Mouse (Mus musculus): ENCODE data around the gene Abhd6.

The Abhd6 gene

DNA sequence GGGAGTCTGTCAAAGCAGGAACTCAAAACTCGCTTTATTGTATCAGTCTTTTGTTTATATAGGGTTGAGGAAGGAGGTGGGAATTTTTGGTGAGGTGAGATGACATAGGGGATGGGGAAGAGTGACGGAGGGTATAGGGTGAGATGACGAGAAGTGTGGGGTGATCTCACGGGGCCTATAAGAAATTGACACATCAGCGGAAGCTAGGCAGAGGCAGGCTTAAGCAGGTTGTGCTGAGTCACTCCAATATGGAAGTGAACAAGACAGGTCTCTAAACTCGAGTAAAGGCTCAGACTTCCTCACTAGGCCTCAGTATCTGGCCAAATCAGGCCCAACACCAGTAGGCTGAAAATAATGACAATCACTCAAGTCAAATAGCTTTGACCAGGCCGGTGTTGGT, 57.2 kb downstream of the Abhd6 start:
- DNase-seq (ENCODE audit: low read depth, low spot score) = no peak

DNA sequence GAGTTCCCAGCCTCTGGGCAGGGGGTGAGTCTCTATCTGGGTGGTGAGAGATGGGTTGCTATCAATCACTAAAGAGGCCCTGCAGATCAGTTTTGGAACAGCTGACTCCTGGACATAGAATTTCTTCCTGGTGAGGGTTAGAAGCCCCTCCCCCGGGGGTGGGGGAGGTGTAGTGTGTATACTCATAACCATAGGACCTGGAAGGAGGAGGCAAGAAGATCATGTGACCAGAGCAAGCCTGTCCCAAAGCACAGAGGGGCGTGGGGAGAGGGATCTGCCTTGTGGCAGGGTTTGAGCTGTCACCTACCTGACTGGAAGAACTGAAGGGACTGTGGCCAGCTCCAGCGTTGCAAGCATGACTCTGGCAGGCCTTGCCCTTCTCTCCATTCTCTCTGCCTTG, 59.4 kb downstream of the Abhd6 start:
- no peak for DNase-seq (ENCODE audit: low read depth, low spot score)

DNA sequence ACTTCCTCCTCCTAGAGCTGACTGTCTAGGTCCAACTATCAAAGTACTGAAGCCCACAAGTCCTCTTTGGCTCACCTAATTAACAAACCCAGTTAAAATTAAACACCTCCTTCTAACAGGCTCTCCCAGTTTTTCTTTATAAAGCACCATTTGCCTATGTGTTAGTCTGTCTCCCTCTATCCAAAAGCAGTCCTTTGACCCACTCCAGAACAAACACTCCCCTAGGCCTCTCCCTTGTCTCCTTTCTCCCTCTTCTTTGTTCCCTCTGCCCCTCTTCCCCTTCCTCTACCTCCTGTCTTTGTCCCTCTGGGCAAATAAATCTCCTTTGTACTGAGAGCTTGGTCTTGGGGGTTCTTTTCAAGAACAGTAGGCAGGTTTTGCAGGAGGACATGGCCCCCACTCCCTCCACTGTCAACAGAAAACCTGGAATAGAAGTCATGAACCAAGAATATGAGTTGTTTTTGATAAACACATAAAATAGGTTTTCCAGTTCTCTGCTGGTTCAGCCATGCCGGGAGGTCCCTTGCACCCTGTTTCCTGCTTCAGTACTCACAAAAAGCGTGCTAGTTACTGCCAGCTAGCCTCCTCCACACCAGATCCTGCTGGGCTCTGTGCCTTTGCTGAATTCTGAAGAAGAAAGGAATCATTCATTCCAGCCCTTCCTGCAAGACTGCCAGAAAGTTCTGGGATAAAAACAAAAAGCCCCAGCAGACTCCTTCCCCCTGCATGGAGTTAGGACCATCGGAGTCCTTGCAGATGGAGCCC, 60.0 kb downstream of the Abhd6 start:
- no peak for DNase-seq (ENCODE audit: low read depth, low spot score)

DNA sequence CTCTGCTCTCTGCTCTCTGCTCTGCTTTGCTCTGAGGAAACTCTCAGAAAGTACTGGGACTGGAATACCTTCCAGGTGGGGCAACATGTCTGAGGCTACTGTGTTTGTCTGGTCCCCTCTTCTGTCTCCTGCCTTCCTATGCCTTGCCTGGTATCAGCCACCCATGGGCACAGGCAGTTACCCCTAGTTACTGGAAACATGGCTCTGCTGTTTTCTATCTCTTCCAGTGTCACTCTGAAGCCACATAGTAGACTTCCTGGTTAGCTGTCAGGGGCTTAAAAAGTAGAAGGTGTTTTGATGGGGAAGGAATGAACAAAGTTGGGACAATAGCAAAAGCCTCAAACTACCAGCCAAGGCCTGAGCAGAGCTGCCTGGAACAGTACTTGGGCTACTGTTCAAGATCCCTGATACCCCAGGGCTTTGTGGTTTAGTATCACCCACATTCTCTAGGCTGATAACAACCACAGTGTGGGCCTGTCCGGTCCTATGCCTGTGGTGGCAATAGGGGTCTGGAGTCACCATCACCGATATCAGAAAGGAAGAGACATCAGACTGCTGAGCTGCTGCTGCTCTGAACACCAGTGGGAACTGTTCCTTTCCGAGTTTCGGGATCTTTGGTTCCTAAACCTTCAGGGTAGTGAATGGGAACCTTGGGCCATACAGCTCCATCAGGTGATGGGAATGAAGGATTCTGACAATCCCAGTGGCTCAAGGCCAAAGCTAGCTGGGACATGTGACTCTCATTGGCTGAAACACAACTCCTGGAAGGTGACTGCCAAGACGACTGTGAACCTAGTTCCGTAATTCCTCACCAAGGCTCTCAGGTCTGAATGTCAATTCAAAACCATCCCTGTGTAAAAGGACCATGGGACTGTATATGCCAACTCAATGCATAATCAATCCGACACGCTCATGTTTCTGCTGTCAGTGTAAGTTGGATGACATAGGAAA, 61.4 kb downstream of the Abhd6 start:
- no peak for DNase-seq (ENCODE audit: low read depth, low spot score)

DNA sequence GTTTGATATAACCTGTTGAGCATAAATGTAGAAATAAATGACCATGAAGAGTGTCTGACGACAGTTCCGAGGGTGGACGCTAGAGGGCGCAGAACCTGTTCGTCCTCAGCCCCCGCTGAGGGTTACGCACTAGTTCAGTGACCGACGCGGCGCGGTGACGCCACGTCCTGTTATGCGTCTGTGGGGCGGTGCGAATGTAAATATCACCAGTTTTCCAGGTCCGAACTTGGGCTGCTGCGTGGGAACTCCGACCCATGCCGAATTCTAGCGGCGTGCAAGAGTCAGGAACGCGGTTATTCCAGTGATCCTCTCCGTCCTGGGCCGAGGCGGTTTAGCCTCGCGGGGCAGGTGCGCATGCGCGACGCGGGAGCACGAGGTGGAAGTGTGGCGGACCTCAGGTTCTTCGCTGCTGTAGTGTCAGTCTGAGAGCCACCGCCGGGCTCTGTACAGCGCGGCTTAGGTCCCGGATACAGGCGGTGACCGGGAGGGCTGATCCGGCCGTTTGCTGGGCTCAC, 77.5 kb downstream of the Abhd6 start, which contains the start of gene Rpp14:
Gene Rpp14, plus strand, starts transcription at position 203 of the 515 bp plus-strand sequence.
- peak; percentile 97 for DNase-seq (ENCODE audit: low read depth, low spot score)

DNA sequence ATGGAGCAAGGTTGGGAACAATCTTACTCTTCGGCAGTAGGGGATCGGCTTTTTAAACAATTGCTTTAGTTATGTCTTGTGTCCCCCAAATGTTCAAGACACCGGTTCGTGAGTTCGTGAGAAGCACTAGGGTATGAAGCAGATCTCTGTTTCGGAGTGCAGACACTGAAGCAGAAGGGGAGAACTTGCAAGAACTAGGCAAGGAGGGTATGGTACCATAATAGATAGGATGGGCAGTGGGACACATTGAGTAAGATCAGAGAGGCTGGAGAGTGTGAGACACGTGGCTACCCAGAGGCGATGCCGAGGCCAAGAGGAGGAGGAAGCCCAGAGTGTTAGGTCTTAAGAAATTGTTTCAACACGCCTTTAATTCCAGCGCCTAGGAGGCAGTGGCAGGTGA, 78.0 kb downstream of the Abhd6 start:
- DNase-seq (ENCODE audit: low read depth, low spot score) = no peak

DNA sequence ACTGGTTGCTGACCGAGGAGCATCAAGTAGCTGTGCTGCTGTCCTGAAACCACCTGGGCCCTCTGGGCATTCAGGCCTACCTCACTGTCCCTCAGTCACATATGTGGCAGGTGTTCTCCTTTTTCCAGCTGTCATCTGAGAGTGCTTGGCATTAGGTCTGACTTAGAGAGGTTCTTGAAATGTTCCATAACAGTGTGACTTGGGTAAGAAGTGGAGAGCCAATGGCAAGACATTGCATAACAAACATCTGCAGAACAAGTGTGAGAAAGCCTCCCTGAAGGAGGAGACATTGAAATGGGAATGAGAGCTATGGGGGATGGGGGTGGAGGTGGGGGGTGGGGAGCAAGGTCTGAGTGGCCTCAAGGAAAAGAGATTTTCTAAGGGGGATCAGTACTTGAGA, 80.2 kb downstream of the Abhd6 start:
- no peak for DNase-seq (ENCODE audit: low read depth, low spot score)

DNA sequence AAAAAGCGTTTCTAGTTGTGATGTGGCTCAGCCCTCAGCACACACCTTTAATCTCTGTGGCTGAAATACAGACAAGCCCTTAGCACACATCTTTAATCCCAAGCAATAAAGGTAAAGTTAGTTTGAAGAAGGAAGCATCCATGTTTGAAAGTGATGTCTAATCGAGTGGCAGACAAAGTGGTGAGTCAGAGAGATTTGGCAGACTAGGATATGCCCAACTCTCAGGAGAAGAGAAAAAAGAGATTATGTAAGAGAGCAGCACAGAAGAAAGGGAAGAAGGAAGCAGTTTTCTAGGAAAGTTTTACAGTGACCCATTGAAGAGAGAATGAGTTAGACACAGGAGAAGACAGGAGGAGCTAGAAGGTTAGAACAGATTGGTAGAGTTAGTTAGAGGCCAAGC, 86.3 kb downstream of the Abhd6 start:
- no peak for DNase-seq (ENCODE audit: low read depth, low spot score)

DNA sequence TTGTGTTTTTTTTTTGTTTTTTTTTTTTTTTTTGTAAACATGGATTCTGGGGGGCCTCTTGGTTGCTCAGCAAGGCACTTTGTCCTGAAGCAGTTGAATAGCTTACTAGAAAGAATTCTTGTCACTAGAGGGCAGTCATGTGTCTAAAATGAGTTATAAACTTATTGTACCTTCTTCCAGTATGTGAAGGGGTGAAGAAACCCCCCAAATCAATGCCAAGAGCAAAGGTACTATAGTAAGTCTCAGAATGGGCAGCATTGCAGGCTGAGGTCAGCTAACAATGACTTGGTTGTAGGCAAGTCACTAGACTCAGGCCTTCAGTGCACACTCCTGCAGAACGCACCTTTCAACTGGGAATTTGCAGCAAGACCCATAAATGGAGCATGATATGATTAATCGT, 89.9 kb downstream of the Abhd6 start:
- peak; percentile 66 for DNase-seq (ENCODE audit: low read depth, low spot score)

DNA sequence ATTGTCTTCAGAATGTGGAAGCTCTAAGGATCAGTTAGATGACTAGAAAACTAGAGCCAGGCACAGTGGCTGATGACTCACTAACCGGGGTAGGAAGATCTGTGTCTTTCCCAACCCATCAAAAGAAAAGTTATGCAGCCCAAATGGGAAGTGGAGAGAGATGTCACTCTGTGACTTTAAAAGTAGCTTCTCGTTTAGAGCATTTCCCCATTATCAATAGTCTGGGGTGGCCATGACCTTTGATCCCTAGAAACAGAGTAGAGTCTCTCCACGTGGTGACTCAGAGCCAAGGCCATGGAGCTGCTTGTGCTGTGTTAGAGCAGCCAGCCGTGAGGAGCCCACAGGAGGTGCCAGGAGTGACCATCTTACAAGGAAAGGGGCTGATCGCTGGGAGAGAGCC, 90.7 kb downstream of the Abhd6 start:
- DNase-seq (ENCODE audit: low read depth, low spot score) = no peak

DNA sequence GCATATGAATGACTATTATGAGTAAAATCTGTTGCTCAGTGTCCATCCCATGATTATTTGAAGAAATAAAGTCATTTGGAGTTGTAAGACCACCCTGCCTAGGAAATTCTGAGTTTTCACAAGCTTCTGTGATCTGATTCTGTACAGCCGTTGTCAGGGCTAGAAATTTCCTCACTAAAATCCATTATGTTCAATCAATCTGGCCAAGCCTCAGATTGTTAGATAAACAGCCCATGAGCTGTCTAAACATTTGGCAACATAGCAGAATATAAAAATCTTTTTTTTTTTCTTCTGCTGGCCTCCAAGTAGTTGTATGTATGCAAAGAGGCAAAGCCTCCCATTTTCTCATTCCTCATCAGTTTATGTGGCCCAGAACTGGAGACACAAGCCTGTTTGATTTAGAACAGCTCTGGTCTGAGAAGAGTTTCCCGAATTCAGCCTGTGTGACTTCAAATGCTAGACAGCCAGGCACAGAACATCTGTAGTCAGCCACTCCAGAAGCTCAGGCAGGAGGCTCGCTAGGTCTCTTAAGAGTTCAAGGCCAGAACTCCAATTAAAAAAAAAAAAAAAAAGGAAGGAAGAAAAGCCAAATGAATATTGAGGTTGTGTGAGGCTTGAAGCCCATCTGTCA, 92.3 kb downstream of the Abhd6 start:
- no peak for DNase-seq (ENCODE audit: low read depth, low spot score)

DNA sequence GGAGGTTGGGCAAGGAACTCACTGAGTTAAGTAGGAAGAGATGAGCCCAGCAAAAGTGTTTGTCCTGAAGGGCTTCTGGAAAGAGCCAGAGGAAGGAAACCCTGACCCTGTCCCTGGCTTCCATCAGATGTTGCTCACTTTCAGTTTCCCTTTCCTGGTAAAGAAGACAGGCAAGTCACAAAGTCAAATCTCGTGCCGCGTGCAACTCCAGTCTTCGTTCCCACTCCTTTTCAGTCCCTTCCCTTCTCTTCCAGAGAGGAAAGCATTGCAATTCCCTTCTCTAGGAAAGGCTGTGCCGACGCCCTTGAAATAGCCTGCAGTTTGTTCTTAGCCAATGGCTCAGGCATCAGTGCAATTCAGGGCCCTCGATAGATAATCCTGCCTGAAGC, 92.9 kb downstream of the Abhd6 start:
- DNase-seq (ENCODE audit: low read depth, low spot score) = no peak

DNA sequence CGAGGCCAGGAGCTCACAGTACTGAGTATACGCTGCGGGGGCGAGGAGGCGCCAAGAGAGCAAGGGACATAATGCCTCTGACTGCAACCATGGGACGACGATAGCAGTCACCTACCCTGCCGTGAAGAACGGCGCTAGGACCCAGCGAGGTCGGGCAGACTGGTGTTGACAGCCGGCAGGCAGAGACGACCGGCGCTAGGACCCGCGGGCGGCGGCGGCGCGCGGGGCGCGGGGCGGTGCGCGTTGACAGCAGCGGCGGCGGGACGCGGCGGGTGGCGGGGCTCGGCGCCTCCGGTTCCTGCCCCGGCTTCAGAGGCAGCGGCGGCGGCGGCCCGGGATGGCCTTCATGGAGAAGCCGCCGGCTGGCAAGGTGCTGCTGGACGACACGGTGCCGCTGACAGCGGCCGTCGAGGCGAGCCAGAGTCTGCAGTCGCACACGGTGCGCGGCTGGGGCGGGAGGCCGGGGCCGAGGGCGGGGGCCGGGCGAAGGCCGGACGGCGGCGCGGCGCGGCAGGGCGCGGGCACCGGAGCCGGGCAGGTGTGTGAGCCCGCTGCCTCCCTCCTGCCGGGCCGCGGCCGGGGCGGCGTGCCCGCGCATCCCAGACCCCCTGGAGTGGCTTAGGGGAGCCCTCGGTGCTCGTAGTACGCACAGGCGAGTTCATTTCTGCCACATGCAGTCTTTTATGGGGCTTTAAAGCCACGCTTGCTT, 95.4 kb downstream of the Abhd6 start, which contains the start of gene Pxk:
Gene Pxk, plus strand, starts transcription at position 234 of the 709 bp plus-strand sequence.
- peak; percentile 88 for DNase-seq (ENCODE audit: low read depth, low spot score)

DNA sequence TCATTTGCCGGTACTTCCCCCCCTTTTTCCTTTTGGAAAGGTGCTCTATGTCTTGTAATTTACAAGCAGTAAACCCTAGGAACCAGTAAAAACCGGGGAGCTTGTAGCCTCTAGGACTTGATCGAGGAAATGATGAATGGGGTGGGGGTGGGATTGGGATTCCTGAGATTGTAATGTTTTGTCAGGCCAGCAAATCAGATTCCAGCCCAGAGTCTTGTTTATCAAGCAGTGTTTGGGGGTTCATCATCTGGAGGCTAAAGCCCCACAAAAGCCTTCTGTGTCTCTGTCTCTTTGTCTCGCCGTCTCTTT, 95.9 kb downstream of the Abhd6 start:
- peak; percentile 51 for DNase-seq (ENCODE audit: low read depth, low spot score)

DNA sequence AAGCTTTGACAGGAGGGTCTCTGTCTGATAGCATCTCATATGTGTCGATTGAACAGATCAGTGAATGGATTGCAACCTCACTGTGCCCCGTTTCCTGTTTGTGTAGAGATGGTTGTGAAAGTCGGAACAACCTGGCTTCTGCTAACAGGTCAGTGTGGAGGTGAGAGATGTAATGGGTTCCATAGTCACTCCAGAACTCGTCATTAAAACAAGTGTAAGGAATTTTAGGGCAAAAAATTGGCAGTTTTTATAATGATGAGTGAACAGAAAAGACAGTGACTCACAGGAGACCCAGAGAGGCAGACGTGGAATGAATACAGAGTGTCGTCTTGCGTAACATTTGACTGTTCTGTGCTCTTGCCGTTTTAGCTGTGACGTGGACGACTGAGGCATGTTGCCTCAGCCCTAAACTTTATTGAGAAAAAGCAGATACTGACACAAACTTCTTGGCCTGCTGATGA, 96.9 kb downstream of the Abhd6 start:
- DNase-seq (ENCODE audit: low read depth, low spot score) = no peak

DNA sequence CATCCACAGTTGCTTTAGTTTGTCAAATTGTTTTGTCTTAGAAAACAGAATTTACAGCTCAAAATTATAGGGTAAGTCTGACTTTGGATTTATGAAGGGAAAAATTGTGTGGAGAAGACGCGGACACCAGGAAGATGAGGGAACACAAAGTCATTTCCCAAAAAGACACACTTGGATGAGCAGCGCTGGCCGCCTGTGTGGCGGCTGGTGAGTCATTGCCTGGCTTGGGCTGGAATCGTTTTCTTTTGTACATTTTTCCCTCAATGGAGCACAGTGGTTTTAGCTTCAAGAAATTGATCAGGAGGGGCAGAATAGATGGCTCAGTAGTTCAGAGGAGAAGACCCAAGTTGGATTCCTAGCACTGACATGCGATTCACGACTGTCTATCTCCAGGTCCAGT, 99.2 kb downstream of the Abhd6 start:
- no peak for DNase-seq (ENCODE audit: low read depth, low spot score)

DNA sequence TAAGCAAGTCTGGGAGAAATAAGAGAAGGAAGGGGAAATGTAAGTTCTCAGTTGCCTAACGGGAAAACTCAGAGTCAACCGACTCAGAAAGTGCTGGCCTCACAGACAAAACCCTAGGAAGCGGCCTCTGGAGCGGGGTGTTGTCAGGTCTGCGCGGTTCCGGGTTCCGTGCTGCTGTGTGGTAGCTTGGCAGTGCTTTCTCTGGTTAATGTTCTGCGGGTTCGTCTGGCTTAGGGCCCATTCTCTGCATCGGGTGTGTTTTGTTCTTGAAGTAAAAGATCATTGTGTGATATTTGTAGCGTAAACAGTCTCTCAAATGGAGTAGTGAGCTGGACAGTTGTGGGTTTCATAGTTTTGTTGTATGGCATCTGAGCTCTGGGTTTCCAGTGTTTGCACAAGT, 100.0 kb downstream of the Abhd6 start:
- no peak for DNase-seq (ENCODE audit: low read depth, low spot score)
